Mouse (Mus musculus): ENCODE data around the gene Calm3. TPM values are rescaled to one million over a fixed set of nuclear protein-coding genes. Genes with fewer than 3 reads are reported as not detected.
A peak's percentile ranks its signal among the peaks of the same experiment; 100 is the strongest.

Gene Calm3
- total RNA-seq, 1 experiment from 2014 or later, result 273 TPM

- no peak for ATAC-seq (ENCODE audit: extremely low read depth, insufficient number of reproducible peaks, low FRiP score, poor library complexity, severe bottlenecking)
Measured at GRCm38 (mm10) chr7:16900526-16900925, 23.4 kb downstream of the Calm3 start.

DNA sequence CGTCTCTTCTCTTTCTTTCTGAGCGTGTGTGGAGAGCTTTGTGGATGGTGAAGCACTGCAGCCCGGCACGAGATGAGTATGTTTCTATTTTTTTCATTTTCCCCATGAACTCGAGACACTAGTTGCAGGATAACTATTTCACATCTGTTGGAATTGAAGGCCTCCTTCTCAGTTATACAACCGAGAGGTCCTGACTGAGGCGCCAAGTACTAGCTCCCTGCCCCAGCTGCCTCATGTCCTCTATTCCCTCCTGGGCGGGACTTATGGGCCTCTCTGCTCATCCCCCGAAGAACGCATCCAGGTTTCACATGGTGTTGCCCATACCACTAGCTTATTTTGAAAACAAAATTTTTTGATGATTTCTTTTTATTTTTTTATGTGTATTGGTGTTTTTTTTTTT lies 28.4 kb downstream of the Calm3 start:
- no peak for ATAC-seq (ENCODE audit: extremely low read depth, insufficient number of reproducible peaks, low FRiP score, poor library complexity, severe bottlenecking)

- ATAC-seq (ENCODE audit: extremely low read depth, insufficient number of reproducible peaks, low FRiP score, poor library complexity, severe bottlenecking), result peak; percentile 64; the same call in 1 of the 2 replicates
Measured at GRCm38 (mm10) chr7:16895000-16895399, 28.9 kb downstream of the Calm3 start.

GRCm38 (mm10) chr7:16894279-16894678 lies 29.6 kb downstream of the Calm3 start:
- no peak for ATAC-seq (ENCODE audit: extremely low read depth, insufficient number of reproducible peaks, low FRiP score, poor library complexity, severe bottlenecking)

DNA sequence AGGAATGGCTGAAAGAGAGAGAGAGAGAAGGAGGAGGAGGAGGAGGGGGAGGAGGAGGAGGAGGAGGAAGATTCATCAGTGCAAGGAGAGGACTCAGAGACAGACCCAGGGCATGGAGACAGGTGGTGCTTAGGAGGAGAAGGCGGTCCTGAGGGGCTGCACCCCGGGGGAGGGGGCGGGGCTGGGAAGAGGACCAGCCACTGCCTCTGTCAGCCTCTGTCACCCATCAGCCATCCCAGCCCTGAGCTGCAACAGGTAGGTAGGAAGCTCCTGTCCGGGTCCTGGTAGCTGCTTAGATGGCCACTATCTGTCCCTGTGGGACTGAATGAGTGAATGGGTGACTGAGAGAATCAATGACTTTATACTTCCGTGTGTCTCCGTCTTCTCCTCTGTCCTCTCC lies 30.3 kb downstream of the Calm3 start:
- no peak for ATAC-seq (ENCODE audit: extremely low read depth, insufficient number of reproducible peaks, low FRiP score, poor library complexity, severe bottlenecking)

- no peak for ATAC-seq (ENCODE audit: extremely low read depth, insufficient number of reproducible peaks, low FRiP score, poor library complexity, severe bottlenecking)
Measured at GRCm38 (mm10) chr7:16892352-16892730, 31.6 kb downstream of the Calm3 start.

DNA sequence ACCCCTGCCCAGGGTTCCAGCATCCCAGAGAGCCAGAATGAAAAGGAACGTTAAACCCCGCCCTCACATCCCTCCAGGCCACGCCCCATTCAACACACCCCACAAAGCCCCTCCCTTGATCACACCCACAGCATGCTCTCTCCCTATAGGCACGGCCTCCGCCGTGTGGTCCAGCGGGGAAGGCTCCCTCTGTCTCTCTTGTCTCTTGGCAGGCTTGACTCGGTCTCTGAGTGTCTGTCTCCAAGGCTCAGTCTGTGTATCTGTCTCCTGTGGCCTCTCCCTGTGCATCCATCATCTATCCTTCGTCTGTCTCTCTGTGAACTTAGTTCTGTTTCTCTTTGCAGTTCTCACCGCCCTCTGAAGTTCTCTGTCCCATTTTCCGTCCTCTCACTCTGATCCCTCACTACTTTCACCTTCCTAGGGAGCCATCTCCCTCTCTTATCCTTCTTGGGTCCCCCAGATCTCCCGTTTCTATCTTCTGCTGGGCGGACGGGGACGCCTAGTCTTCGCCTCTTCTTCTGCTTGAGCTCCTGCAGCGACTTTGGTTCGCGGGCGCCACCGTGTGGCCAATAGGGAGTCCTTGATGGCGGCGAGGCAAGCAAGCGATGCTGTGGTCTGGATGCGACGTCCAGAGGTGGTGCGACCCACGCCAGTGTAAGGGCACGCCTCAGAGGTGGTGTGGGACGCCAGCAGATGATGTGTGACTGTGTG lies 32.1 kb downstream of the Calm3 start, which contains the start of gene Gng8:
Gng8 (plus strand) TSS at position 146 of the 711 bp plus-strand sequence.
- peak; percentile 74 for ATAC-seq (ENCODE audit: extremely low read depth, insufficient number of reproducible peaks, low FRiP score, poor library complexity, severe bottlenecking)

GRCm38 (mm10) chr7:16890944-16891343 lies 33.0 kb downstream of the Calm3 start:
- ATAC-seq (ENCODE audit: extremely low read depth, insufficient number of reproducible peaks, low FRiP score, poor library complexity, severe bottlenecking), result no peak

- no peak for ATAC-seq (ENCODE audit: extremely low read depth, insufficient number of reproducible peaks, low FRiP score, poor library complexity, severe bottlenecking)
Measured at GRCm38 (mm10) chr7:16890536-16890935, 33.4 kb downstream of the Calm3 start.

GRCm38 (mm10) chr7:16885905-16886304 lies 38.0 kb downstream of the Calm3 start:
- no peak for ATAC-seq (ENCODE audit: extremely low read depth, insufficient number of reproducible peaks, low FRiP score, poor library complexity, severe bottlenecking)

- ATAC-seq (ENCODE audit: extremely low read depth, insufficient number of reproducible peaks, low FRiP score, poor library complexity, severe bottlenecking), result no peak
Measured at GRCm38 (mm10) chr7:16885271-16885776, 38.6 kb downstream of the Calm3 start.

GRCm38 (mm10) chr7:16884334-16884733 lies 39.6 kb downstream of the Calm3 start:
- no peak for ATAC-seq (ENCODE audit: extremely low read depth, insufficient number of reproducible peaks, low FRiP score, poor library complexity, severe bottlenecking)

DNA sequence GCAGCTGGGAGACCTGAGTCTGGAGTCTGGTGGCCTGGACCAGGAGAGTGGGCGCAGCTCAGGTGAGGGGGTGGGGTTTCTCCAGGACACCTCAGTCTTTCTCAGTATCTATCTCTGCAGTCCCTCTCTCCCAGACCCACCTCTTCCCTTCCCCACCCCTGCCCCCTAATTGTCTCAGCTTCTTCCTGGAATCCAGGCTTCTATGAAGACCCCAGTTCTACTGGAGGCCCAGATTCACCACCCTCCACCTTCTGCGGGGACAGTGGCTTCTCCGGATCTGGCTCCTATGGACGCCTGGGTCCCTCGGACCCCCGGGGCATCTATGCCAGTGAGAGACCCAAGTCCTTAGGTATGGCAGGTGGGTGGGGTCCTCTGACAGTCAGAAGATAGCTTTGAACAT lies 40.8 kb downstream of the Calm3 start:
- no peak for ATAC-seq (ENCODE audit: extremely low read depth, insufficient number of reproducible peaks, low FRiP score, poor library complexity, severe bottlenecking)

- ATAC-seq (ENCODE audit: extremely low read depth, insufficient number of reproducible peaks, low FRiP score, poor library complexity, severe bottlenecking), result no peak
Measured at GRCm38 (mm10) chr7:16880615-16881014, 43.3 kb downstream of the Calm3 start.

GRCm38 (mm10) chr7:16879796-16880547 lies 43.9 kb downstream of the Calm3 start:
- ATAC-seq (ENCODE audit: extremely low read depth, insufficient number of reproducible peaks, low FRiP score, poor library complexity, severe bottlenecking), result no peak

GRCm38 (mm10) chr7:16877717-16878116 lies 46.2 kb downstream of the Calm3 start:
- ATAC-seq (ENCODE audit: extremely low read depth, insufficient number of reproducible peaks, low FRiP score, poor library complexity, severe bottlenecking), result no peak

DNA sequence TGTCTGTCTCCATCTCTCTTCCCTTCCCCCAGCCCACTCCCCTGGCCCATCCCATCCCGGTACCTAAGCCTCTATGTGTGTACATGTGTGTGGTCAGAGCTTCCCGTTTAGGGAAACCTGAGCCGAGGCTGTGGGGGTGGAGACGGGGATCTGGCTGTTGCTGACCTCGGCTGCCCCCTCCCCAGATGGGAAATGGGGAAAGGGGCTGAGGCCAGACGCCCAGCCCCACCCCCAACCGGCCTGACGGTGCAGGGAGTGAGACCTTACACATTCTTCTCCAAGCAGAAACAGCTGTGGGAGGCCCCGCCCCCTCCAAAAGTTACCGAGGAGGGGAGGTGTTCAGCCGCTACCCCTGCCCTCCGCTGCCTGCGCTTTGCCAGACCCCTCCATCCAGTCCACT lies 47.3 kb downstream of the Calm3 start:
- no peak for ATAC-seq (ENCODE audit: extremely low read depth, insufficient number of reproducible peaks, low FRiP score, poor library complexity, severe bottlenecking)

GRCm38 (mm10) chr7:16876006-16876405 lies 47.9 kb downstream of the Calm3 start:
- ATAC-seq (ENCODE audit: extremely low read depth, insufficient number of reproducible peaks, low FRiP score, poor library complexity, severe bottlenecking), result no peak

DNA sequence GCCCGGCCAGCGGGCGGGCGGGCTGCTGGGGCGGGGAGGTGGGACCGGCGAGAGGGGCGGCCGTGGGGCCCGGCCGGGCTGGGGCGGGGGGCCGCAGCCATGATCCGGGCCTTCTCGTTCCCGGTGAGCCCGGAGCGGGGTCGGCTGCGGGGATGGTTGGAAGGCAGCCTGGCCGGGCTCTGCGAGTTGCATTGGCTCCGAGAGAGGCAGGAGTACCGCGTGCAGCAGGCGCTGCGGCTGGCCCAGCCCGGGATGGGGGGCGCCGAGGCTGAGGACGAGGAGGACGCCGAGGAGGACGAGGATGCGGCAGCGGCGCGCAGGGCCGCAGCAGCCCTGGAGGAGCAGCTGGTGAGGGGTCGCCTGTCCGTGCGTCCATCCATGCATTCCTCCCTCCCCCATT lies 48.6 kb downstream of the Calm3 start:
- no peak for ATAC-seq (ENCODE audit: extremely low read depth, insufficient number of reproducible peaks, low FRiP score, poor library complexity, severe bottlenecking)

- no peak for ATAC-seq (ENCODE audit: extremely low read depth, insufficient number of reproducible peaks, low FRiP score, poor library complexity, severe bottlenecking)
Measured at GRCm38 (mm10) chr7:16875310-16875325, 48.8 kb downstream of the Calm3 start, which contains the start of gene Dact3. Gene Dact3 (plus strand): TSS chr7:16875317.

Measured in neutrophil, adult 5-6 weeks (primary cell).